Mouse (Mus musculus): ENCODE results near the gene Gm20388. TPM values are rescaled to one million over a fixed set of nuclear protein-coding genes. Genes with fewer than 3 reads are reported as not detected.

The Gm20388 gene
- polyA plus RNA-seq, 1 experiment from 2014 or later, result not detected

GRCm38 (mm10) chr8:121195970-121196369, 1285.3 kb downstream of the Gm20388 start:
- no peak overlapping the region for H3K4me2 ChIP-seq (ENCODE audit: low read depth, low read length)
- peaks cover 9% of the 10 kb centered on the region for H3K4me1 ChIP-seq (replicated peaks; ENCODE audit: control insufficient read depth, insufficient read depth, low read length)
- H3K9me3 ChIP-seq (ENCODE audit: control insufficient read depth, low read length), result no peaks in the 10 kb centered on the region
- H3K9ac ChIP-seq (ENCODE audit: low read length), result no peak overlapping the region
- H3K36me3 ChIP-seq (ENCODE audit: control insufficient read depth, insufficient read depth, low read length), result no peaks in the 10 kb centered on the region
- no peaks in the 10 kb centered on the region for H3K27me3 ChIP-seq (ENCODE audit: control insufficient read depth, insufficient read depth, low read depth, low read length)
- no peak for ATAC-seq (ENCODE audit: low read depth)
- H3K4me3 ChIP-seq (ENCODE audit: low read length), result no peak overlapping the region
- peak overlapping the region; percentile 38; the same call in 1 of the 2 replicates for H3K27ac ChIP-seq (ENCODE audit: low read length)
- 68% methylated on average over 7 of the region's 7 CpGs for WGBS

- no peaks in the 10 kb centered on the region for H3K36me3 ChIP-seq (ENCODE audit: control insufficient read depth, insufficient read depth, low read length)
- no peak overlapping the region for H3K9ac ChIP-seq (ENCODE audit: low read length)
- WGBS, result 76% methylated on average over 16 of the region's 16 CpGs
- no peak overlapping the region for H3K4me2 ChIP-seq (ENCODE audit: low read depth, low read length)
- H3K4me3 ChIP-seq (ENCODE audit: low read length), result no peak overlapping the region
- H3K27ac ChIP-seq (ENCODE audit: low read length), result no peak overlapping the region
- no peaks in the 10 kb centered on the region for H3K9me3 ChIP-seq (ENCODE audit: control insufficient read depth, low read length)
- H3K4me1 ChIP-seq (replicated peaks; ENCODE audit: control insufficient read depth, insufficient read depth, low read length), result peaks cover 16% of the 10 kb centered on the region
- no peaks in the 10 kb centered on the region for H3K27me3 ChIP-seq (ENCODE audit: control insufficient read depth, insufficient read depth, low read depth, low read length)
- no peak for ATAC-seq (ENCODE audit: low read depth)
These were observed 1286.4 kb downstream of the Gm20388 start for GRCm38 (mm10) chr8:121196726-121197668.

- no peak for ATAC-seq (ENCODE audit: low read depth)
- Histone ChIP-seq H3K4me1 (replicated peaks; ENCODE audit: control insufficient read depth, insufficient read depth, low read length) (peaks cover 13% of the 10 kb centered on the region; the same call in 1 of the 2 replicates), H3K9me3 (ENCODE audit: control insufficient read depth, low read length) (no peaks in the 10 kb centered on the region), H3K4me2 (ENCODE audit: low read depth, low read length) (no peak overlapping the region), H3K36me3 (ENCODE audit: control insufficient read depth, insufficient read depth, low read length) (no peaks in the 10 kb centered on the region), H3K9ac (ENCODE audit: low read length) (no peak overlapping the region), H3K4me3 (ENCODE audit: low read length) (no peak overlapping the region), H3K27ac (ENCODE audit: low read length) (no peak overlapping the region), H3K27me3 (ENCODE audit: control insufficient read depth, insufficient read depth, low read depth, low read length) (no peaks in the 10 kb centered on the region)
- 28% methylated on average over 12 of the region's 12 CpGs for WGBS
These were observed 1289.4 kb downstream of the Gm20388 start for GRCm38 (mm10) chr8:121200069-121200468.

GRCm38 (mm10) chr8:121200979-121201378, 1290.3 kb downstream of the Gm20388 start:
- H3K27me3 ChIP-seq (ENCODE audit: control insufficient read depth, insufficient read depth, low read depth, low read length), result no peaks in the 10 kb centered on the region

GRCm38 (mm10) chr8:121201651-121202050, 1291.0 kb downstream of the Gm20388 start:
- Histone ChIP-seq H3K4me1 (replicated peaks; ENCODE audit: control insufficient read depth, insufficient read depth, low read length) (peaks cover 13% of the 10 kb centered on the region; the same call in 1 of the 2 replicates), H3K4me3 (ENCODE audit: low read length) (no peak overlapping the region), H3K4me2 (ENCODE audit: low read depth, low read length) (no peak overlapping the region), H3K27me3 (ENCODE audit: control insufficient read depth, insufficient read depth, low read depth, low read length) (no peaks in the 10 kb centered on the region), H3K9ac (ENCODE audit: low read length) (no peak overlapping the region), H3K36me3 (ENCODE audit: control insufficient read depth, insufficient read depth, low read length) (no peaks in the 10 kb centered on the region), H3K9me3 (ENCODE audit: control insufficient read depth, low read length) (no peaks in the 10 kb centered on the region), H3K27ac (ENCODE audit: low read length) (no peak overlapping the region)
- WGBS, result 42% methylated on average over 7 of the region's 7 CpGs
- ATAC-seq (ENCODE audit: low read depth), result no peak

More at GRCm38 (mm10) chr8:121200979-121201378, 1290.3 kb downstream of the Gm20388 start:
- no peak overlapping the region for H3K27ac ChIP-seq (ENCODE audit: low read length)
- H3K4me2 ChIP-seq (ENCODE audit: low read depth, low read length), result no peak overlapping the region
- ATAC-seq (ENCODE audit: low read depth), result peak; percentile 81
- no peak overlapping the region for H3K4me3 ChIP-seq (ENCODE audit: low read length)
- H3K4me1 ChIP-seq (replicated peaks; ENCODE audit: control insufficient read depth, insufficient read depth, low read length), result peaks cover 13% of the 10 kb centered on the region; the same call in 1 of the 2 replicates
- 16% methylated on average over 3 of the region's 3 CpGs for WGBS
- no peaks in the 10 kb centered on the region for H3K36me3 ChIP-seq (ENCODE audit: control insufficient read depth, insufficient read depth, low read length)
- H3K9me3 ChIP-seq (ENCODE audit: control insufficient read depth, low read length), result no peaks in the 10 kb centered on the region
- no peak overlapping the region for H3K9ac ChIP-seq (ENCODE audit: low read length)

- Histone ChIP-seq H3K27ac (ENCODE audit: low read length) (no peak overlapping the region), H3K36me3 (ENCODE audit: control insufficient read depth, insufficient read depth, low read length) (no peaks in the 10 kb centered on the region), H3K4me3 (ENCODE audit: low read length) (no peak overlapping the region), H3K4me2 (ENCODE audit: low read depth, low read length) (no peak overlapping the region), H3K9me3 (ENCODE audit: control insufficient read depth, low read length) (no peaks in the 10 kb centered on the region), H3K9ac (ENCODE audit: low read length) (no peak overlapping the region), H3K4me1 (replicated peaks; ENCODE audit: control insufficient read depth, insufficient read depth, low read length) (peaks cover 11% of the 10 kb centered on the region; the same call in 1 of the 2 replicates), H3K27me3 (ENCODE audit: control insufficient read depth, insufficient read depth, low read depth, low read length) (no peaks in the 10 kb centered on the region)
- no peak for ATAC-seq (ENCODE audit: low read depth)
- 64% methylated on average over 19 of the region's 19 CpGs for WGBS
These were observed 1293.2 kb downstream of the Gm20388 start for GRCm38 (mm10) chr8:121203612-121204376.

GRCm38 (mm10) chr8:121207171-121207570, 1296.5 kb downstream of the Gm20388 start:
- Histone ChIP-seq H3K27me3 (ENCODE audit: control insufficient read depth, insufficient read depth, low read depth, low read length) (no peaks in the 10 kb centered on the region), H3K9me3 (ENCODE audit: control insufficient read depth, low read length) (no peaks in the 10 kb centered on the region), H3K9ac (ENCODE audit: low read length) (no peak overlapping the region), H3K4me2 (ENCODE audit: low read depth, low read length) (no peak overlapping the region), H3K4me1 (replicated peaks; ENCODE audit: control insufficient read depth, insufficient read depth, low read length) (no peaks in the 10 kb centered on the region), H3K4me3 (ENCODE audit: low read length) (no peak overlapping the region), H3K36me3 (ENCODE audit: control insufficient read depth, insufficient read depth, low read length) (no peaks in the 10 kb centered on the region), H3K27ac (ENCODE audit: low read length) (no peak overlapping the region)
- WGBS, result 77% methylated on average over 2 of the region's 2 CpGs
- ATAC-seq (ENCODE audit: low read depth), result no peak

GRCm38 (mm10) chr8:121210627-121211026, 1300.0 kb downstream of the Gm20388 start:
- Histone ChIP-seq H3K4me3 (ENCODE audit: low read length) (no peak overlapping the region), H3K9me3 (ENCODE audit: control insufficient read depth, low read length) (no peaks in the 10 kb centered on the region), H3K36me3 (ENCODE audit: control insufficient read depth, insufficient read depth, low read length) (no peaks in the 10 kb centered on the region), H3K4me1 (replicated peaks; ENCODE audit: control insufficient read depth, insufficient read depth, low read length) (no peaks in the 10 kb centered on the region), H3K27me3 (ENCODE audit: control insufficient read depth, insufficient read depth, low read depth, low read length) (no peaks in the 10 kb centered on the region), H3K4me2 (ENCODE audit: low read depth, low read length) (no peak overlapping the region), H3K9ac (ENCODE audit: low read length) (no peak overlapping the region), H3K27ac (ENCODE audit: low read length) (no peak overlapping the region)
- ATAC-seq (ENCODE audit: low read depth), result no peak
- 82% methylated on average over 3 of the region's 3 CpGs for WGBS

GRCm38 (mm10) chr8:121213236-121213635, 1302.6 kb downstream of the Gm20388 start:
- Histone ChIP-seq H3K9me3 (ENCODE audit: control insufficient read depth, low read length) (no peaks in the 10 kb centered on the region), H3K4me2 (ENCODE audit: low read depth, low read length) (no peak overlapping the region), H3K27ac (ENCODE audit: low read length) (no peak overlapping the region), H3K36me3 (ENCODE audit: control insufficient read depth, insufficient read depth, low read length) (no peaks in the 10 kb centered on the region), H3K4me1 (replicated peaks; ENCODE audit: control insufficient read depth, insufficient read depth, low read length) (no peaks in the 10 kb centered on the region), H3K9ac (ENCODE audit: low read length) (no peak overlapping the region), H3K27me3 (ENCODE audit: control insufficient read depth, insufficient read depth, low read depth, low read length) (no peaks in the 10 kb centered on the region), H3K4me3 (ENCODE audit: low read length) (no peak overlapping the region)
- WGBS, result 51% methylated on average over 15 of the region's 15 CpGs
- ATAC-seq (ENCODE audit: low read depth), result no peak
